In genomic region chr11:116018867-116019266, GRCm38 (mm10) we compare ENCODE assay signal across 1 mouse cellular context. TPM values are rescaled to one million over a fixed set of nuclear protein-coding genes. Genes with fewer than 3 reads are reported as not detected.
"Had no signal": no experiment of that assay in that cellular context is flagged by ENCODE, and none has a peak within 500 bp of the region (broad histone marks: within the 10 kb centered on the region; RNA-seq: fewer than 3 reads in every experiment).

No protein-coding gene starts in this region.

RNA-seq across cellular contexts. Expression of gene Itgb4, which starts 44.4 kb away (rescaled TPM):
- polyA plus RNA-seq: macrophage had no signal
